Mouse (Mus musculus) heart, postnatal 0 days (tissue): ENCODE results near the gene Xpc.

Source experiments
- CTCF ChIP-seq: IDR thresholded peaks from 2 replicates; pipeline ENCODE4 v1.5.1; 2016; ENCODE audit warnings: antibody characterized with exemption, control low read depth, low read depth
- EP300 ChIP-seq: IDR thresholded peaks from 2 replicates; pipeline ENCODE4 v1.6.1; 2016; ENCODE audit warnings: antibody characterized with exemption, low read depth

DNA sequence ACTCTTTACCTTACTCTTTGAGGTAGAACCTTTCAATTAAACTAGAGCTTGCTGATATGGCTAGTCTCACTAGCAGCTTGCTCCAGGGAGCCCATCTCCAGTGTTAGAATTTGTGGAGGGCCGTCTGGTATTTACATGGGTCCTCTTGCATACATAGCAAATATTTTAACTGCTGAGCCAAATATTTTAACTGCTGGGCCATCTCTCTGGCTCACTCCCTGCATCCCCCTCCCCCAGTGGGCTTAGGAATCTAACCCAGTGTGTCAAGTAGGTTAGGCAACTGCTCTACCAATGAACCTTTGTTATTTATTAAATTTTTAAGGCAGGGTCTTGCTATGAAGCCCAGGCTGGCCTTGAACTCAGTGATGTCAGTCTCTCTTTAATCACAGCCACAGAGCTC is 42.9 kb upstream of the Xpc start:
- TF ChIP-seq EP300 (no peak), CTCF (no peak)
